Mouse (Mus musculus): ENCODE results near the gene Gtf3c5.

DNA sequence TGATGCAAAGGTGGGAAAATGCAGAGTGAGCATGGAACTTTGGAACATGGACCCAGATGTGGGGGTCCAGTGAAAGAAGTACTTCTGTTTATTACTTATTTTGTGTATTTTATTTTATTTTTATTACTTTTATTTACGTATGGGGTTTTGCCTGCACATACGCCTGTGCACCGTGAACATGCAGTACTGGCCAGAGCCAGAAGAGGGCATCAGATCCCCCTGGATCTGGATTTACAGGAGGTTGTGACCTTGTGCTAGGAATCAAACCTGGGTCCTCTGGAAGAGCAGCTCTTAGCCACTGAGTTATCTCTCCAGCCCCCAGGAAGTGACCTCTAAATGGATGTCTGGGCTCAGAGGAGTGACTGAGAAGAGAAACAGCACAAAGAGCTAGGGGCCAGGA is 41.3 kb upstream of the Gtf3c5 start:
- no peak for TF ChIP-seq ZKSCAN1 (IDR thresholded peaks at IDR 0.05; ENCODE audit: low read depth, low read length)
- no peak for TF ChIP-seq CHD2 (IDR thresholded peaks at IDR 0.05; ENCODE audit: low read length)
- no peak for TF ChIP-seq GATA1 (IDR thresholded peaks at IDR 0.05; ENCODE audit: low read depth, low read length)

All from MEL (cell line).